Mouse (Mus musculus): ENCODE measurements around the gene Vmn1r21.

- no peak for TF ChIP-seq CTCF (IDR thresholded peaks at IDR 0.05; ENCODE audit: borderline replicate concordance, insufficient read depth, low read depth, low read length)
- no peak for TF ChIP-seq POLR2A (IDR thresholded peaks at IDR 0.05; ENCODE audit: borderline replicate concordance, insufficient read depth, low read length)
These were observed 38.1 kb downstream of the Vmn1r21 start for GRCm38 (mm10) chr6:57811748-57812730.
